Mouse (Mus musculus) kidney, adult 11 months (tissue): ENCODE measurements around the gene Josd1.
"Not testable (repeated sequence)": the region's sequence is repeated elsewhere in the genome, so short reads cannot be mapped to it uniquely, and the experiment has no call there.

Source experiments
- DNase-seq: peaks from one replicate; pipeline ENCODE4 v3.0.0; 2022

Gene Josd1

DNA sequence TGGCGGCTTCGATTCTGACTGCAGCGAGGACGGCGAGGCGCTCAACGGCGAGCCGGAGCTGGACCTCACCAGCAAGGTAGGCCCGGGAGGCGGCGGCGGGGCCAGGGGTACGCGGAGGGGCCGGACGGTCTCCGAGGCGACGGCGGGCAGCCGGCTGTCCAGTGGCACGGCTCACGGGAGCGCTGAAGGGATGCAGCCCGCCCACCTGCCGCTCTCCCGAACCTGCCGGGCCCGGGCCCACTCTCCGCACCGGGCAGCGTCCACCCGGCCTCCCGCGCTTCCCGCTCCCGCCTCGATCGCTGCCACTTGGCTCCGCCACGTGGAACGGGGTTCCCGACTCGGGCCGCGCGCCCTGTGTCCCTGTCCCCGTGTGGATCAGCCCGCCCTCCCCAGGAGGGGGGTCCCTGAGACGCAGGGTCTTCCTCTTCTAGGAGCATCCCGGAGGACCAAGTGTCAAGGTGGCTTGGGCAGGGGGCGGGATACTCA is 3.3 kb upstream of the Josd1 start:
- peak; percentile 61 for DNase-seq

DNA sequence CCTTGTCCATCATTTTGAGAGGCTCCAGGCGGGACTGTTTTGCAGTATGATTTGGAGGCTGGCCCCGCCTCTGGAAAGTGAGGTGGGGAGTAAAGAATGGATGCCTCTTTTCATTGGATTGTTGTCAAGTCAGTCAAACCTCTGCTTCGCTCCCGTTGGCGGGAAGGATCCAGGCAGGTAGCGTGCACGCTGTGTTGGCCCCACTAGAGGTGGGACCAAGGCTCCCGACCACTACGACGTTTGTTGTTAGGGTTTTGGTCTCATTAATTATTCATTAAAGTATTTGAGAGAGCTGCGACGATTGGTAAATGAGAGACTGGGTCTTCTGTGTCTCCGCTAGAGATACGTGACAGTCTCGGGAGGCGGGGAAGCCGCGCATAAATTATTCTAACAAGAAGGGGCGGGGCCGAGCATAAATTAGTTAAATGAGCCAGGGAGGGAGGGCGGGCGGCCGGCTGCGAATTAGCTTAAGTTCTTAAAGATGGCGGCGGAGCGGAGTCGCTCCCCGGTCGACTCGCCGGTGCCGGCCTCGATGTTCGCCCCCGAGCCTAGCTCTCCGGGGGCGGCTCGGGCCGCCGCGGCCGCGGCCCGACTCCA is 2.8 kb upstream of the Josd1 start, which contains the start of gene Gtpbp1:
TSS of gene Gtpbp1 (plus strand) at position 420 of the 597 bp plus-strand sequence.
- peak; percentile 99 for DNase-seq

- no peak for DNase-seq
Observed at GRCm38 (mm10) chr15:79689662-79690425, 2.1 kb upstream of the Josd1 start.

DNA sequence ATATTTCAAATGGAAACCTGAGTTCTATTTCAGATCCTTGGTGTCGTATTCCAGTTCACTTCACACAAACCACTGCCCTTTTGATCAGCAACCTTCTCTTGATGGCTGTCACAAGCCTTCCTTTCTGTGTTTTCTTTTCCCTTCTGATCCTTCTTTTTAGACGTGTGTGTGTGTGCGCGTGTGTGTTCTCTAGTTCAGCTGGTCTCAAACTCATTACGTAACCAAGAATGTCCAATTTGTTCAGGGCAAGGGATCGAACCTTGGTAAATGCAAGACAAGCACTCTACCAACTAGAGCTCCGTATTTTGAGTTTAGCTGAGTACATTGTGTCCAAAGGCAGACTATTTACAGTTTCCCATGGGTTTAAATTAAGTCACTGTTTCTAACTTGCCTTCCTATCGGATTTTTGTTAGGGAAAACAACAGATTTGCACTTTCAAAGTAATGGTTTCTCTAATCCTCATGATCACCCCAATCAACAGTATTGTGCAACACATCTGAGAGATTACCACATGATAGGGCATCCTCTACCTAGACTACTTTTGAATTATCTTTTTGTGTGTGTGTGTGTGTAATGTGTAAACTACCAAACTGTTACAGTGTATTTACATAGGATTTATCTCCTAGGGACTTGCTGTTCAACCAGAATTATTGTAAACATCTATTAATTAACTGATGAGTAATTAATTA is 693 bp upstream of the Josd1 start:
- no peak for DNase-seq

- no peak for DNase-seq
Observed at GRCm38 (mm10) chr15:79687175-79687574, 544 bp downstream of the Josd1 start.

GRCm38 (mm10) chr15:79686046-79686869 is 1.5 kb downstream of the Josd1 start:
- no peak for DNase-seq

- peak; percentile 70 for DNase-seq
Observed at GRCm38 (mm10) chr15:79685141-79685641, 2.5 kb downstream of the Josd1 start.

- no peak for DNase-seq
Observed at GRCm38 (mm10) chr15:79684616-79685015, 3.1 kb downstream of the Josd1 start.

DNA sequence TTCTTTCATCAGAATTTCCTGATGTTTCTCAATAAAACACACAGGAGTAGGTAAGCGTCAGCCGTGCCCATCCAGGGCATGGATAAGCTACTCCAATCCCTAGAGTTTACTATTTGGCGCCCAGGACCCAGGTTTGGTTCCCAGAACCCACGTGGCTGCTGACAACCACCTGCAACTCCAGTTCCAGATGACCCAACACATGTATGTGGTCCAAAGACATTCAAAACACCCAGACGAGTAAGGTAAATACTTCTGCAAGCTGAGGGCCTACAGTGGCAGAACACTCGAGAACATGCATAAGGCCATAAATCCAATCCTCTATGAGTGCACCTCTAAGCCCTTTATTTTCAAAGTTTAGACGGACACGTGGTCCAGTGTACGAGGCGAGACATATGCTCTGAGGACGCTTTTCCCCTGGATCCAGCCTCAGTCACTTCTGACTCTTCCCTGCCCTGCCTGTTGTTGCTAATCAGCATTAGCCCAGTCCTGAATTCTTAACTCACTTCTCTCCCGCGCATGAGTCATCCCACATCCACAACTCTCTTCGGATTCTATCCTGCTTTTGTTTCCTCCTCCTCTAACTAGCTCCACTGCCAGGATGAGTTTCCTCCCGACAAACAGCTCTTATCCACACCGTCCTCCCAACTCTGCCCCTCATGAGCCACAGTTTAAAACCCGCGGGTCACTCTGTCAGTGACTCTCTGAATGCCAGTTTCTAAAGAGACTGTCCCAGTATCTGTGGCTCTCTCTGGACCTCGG is 3.8 kb downstream of the Josd1 start:
- DNase-seq = no peak

DNA sequence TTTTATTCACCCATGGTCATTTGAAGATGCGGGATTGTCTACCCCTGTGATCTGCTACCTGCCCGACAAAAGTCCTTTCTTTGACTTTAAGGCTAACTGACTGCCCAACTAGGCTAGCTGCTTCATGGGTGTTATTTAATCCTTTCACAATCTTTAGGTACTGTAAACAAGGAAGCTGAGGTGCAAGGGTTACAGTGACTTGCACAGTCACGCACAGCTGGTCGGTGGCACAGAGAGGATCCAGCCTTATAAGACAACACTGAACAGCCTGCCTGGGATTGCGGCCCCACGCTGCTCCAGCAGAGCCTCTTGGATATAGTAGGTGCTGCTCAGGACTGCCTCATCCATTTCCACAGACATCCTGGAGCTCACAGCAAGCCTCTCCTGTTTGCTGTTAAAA is 4.6 kb downstream of the Josd1 start:
- peak; percentile 43 for DNase-seq

DNA sequence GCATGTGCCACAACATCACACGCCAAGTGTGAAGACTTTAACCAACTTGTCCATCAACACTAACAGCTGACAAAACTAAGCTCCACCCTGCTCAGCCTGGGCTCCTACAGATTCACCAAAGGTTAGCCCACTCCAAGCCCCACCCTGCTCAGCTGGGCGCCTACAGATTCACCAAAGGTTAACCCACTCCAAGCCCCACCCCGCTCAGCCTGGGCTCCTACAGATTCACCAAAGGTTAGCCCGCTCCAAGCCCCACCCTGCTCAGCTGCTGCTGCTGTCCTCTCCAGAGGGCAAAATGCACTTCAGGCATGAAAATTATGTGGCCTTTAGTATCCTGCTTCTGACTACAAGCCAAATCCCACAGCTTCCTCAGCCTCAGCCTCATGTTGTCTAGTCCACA is 5.7 kb downstream of the Josd1 start:
- no peak for DNase-seq

DNA sequence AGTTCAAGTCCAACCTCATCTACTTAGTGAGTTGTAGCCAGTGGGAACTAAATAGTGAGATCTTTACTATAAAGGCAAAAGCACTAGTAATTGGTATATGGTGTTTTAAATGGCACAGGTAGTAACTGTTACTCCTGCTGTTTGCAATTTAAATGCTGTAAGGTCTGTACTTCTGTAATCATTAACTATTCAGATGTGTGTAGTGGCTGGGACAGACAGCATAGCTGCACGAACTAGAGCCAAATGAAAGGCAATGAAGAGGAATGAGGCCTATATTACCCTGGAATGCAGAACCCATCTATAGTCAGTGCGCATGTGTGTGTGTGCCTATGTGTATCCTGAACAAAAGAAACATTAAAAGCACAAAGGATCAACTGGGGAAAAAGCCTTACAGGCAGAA is 9.8 kb downstream of the Josd1 start:
- no peak for DNase-seq

DNA sequence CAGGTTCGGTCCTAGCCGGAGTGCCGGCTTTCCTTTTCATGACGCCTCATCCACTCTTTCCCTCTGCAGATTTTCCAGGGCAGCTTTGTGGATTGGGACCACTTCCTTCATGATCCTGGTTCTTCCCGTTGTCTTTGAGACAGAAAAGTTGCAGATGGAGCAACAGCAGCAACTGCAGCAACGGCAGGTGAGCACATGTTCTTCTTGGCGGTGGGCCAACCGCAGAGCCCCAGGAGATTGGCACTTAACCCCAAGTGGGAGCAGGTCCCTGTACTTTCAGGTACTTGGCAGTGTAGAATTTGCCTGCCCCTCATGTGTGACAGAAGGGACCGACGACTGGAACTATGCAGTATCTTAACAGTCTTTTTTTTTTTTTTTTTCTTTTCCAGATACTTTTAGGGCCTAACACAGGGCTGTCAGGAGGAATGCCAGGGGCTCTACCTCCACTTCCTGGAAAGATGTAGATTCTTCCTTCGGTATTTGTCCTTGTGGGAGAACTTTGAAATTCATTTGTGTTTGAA is 15.8 kb downstream of the Josd1 start:
- not testable (repeated sequence) for DNase-seq

- no peak for DNase-seq
Observed at GRCm38 (mm10) chr15:79670972-79671299, 16.8 kb downstream of the Josd1 start.

- DNase-seq = peak; percentile 88
Observed at GRCm38 (mm10) chr15:79670249-79670971, 17.3 kb downstream of the Josd1 start, which contains the start of gene Tomm22. TSS of gene Tomm22 (plus strand) at chr15:79670861.

DNA sequence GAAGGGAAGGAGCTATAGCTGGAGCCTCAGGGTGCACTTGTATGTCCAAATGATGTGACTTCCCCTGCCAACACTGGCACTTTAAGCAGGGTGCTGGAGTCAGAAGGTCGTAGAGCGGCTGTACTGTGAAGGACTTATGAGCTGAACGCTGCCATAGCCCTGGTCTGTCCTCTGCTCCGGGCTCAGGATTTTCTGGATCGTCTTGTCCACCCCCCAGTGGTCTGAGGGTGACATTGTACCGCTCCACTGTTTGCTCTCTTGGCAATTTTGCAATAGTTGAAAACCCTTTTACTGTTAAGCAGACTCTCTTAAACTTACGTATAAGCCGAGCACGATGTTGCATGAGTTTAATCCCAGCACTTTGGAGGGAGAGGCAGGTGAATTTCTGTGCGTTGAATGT is 18.5 kb downstream of the Josd1 start:
- DNase-seq = no peak

GRCm38 (mm10) chr15:79664666-79665065 is 23.1 kb downstream of the Josd1 start:
- no peak for DNase-seq

DNA sequence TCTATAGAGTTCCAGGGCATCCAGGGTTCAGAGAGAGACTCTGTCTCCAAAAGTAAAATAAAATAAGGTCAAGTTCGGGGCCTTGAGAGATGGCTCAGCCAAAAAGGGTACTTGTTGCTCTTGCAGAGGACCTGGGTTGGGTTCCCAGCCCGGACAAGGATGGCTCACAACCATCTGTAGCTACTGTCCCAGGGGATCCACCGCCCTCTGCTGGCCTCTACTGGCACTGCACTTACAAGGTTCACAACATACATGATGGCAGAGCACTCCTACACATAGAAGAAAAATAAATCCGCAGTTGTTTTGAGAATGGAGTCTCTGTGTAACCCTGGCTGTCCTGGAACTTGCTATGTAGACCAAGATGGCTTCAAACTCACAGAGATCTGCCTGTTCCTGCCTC is 25.9 kb downstream of the Josd1 start:
- no peak for DNase-seq

GRCm38 (mm10) chr15:79658531-79659375 is 29.0 kb downstream of the Josd1 start, which contains the start of the genes Fam227a and Cby1:
TSS of gene Fam227a (minus strand) at chr15:79658956.
TSS of gene Cby1 (plus strand) at chr15:79659199.
- peak; percentile 91 for DNase-seq
